Mouse (Mus musculus): ENCODE measurements at regions not wholly inside any gene's neighbourhood (a gene's known extent, or its start where the extent isn't known, plus 50 kb on each side); places are given as distances from the start of the nearest gene placed in this dataset.

GRCm38 (mm10) chr7:95250651-95251050 is 920.4 kb upstream of the Tenm4 start:
- Histone ChIP-seq H3K4me3 (no peak overlapping the region), H3K4me1 (no peaks in the 10 kb centered on the region), H3K27me3 (replicated peaks) (no peaks in the 10 kb centered on the region), H3K36me3 (replicated peaks) (no peaks in the 10 kb centered on the region), H3K27ac (no peak overlapping the region), H3K9me3 (no peaks in the 10 kb centered on the region), H3K9ac (no peak overlapping the region), H3K4me2 (no peak overlapping the region)
- ATAC-seq (replicated peaks) = no peak

GRCm38 (mm10) chr7:95253862-95254545 is 917.0 kb upstream of the Tenm4 start:
- no peak overlapping the region for H3K4me3 ChIP-seq
- no peak overlapping the region for H3K9ac ChIP-seq
- H3K27ac ChIP-seq = no peak overlapping the region
- no peaks in the 10 kb centered on the region for H3K36me3 ChIP-seq (replicated peaks)
- no peaks in the 10 kb centered on the region for H3K27me3 ChIP-seq (replicated peaks)
- no peak for ATAC-seq (replicated peaks)
- H3K9me3 ChIP-seq = no peaks in the 10 kb centered on the region
- no peaks in the 10 kb centered on the region for H3K4me1 ChIP-seq
- H3K4me2 ChIP-seq = no peak overlapping the region
- 88% methylated on average over 5 of the region's 5 CpGs for WGBS

- no peaks in the 10 kb centered on the region for H3K27me3 ChIP-seq (replicated peaks)
- no peaks in the 10 kb centered on the region for H3K36me3 ChIP-seq (replicated peaks)
- H3K4me3 ChIP-seq = no peak overlapping the region
- H3K4me2 ChIP-seq = no peak overlapping the region
- WGBS = 41% methylated on average over 3 of the region's 3 CpGs
- no peaks in the 10 kb centered on the region for H3K9me3 ChIP-seq
- no peaks in the 10 kb centered on the region for H3K4me1 ChIP-seq
- 0 out of 2 replicates have a peak, but pooled peaks have one; percentile 33 for ATAC-seq (replicated peaks)
- H3K27ac ChIP-seq = no peak overlapping the region
- H3K9ac ChIP-seq = no peak overlapping the region
Measured at GRCm38 (mm10) chr7:95254913-95255312, 916.1 kb upstream of the Tenm4 start.

- Histone ChIP-seq H3K36me3 (replicated peaks) (no peaks in the 10 kb centered on the region), H3K9ac (no peak overlapping the region), H3K9me3 (no peaks in the 10 kb centered on the region), H3K4me1 (no peaks in the 10 kb centered on the region), H3K4me2 (no peak overlapping the region), H3K27ac (no peak overlapping the region), H3K27me3 (replicated peaks) (no peaks in the 10 kb centered on the region), H3K4me3 (no peak overlapping the region)
- ATAC-seq (replicated peaks) = no peak
Measured at GRCm38 (mm10) chr7:95255699-95256098, 915.3 kb upstream of the Tenm4 start.

GRCm38 (mm10) chr7:95262942-95263341 is 908.1 kb upstream of the Tenm4 start:
- Histone ChIP-seq H3K36me3 (replicated peaks) (no peaks in the 10 kb centered on the region), H3K27ac (no peak overlapping the region), H3K4me2 (no peak overlapping the region), H3K9ac (no peak overlapping the region), H3K27me3 (replicated peaks) (no peaks in the 10 kb centered on the region), H3K9me3 (no peaks in the 10 kb centered on the region), H3K4me1 (no peaks in the 10 kb centered on the region), H3K4me3 (no peak overlapping the region)
- ATAC-seq (replicated peaks) = no peak
- 87% methylated on average over 3 of the region's 3 CpGs for WGBS

- no peaks in the 10 kb centered on the region for H3K4me1 ChIP-seq
Measured at GRCm38 (mm10) chr7:95277237-95277636, 893.8 kb upstream of the Tenm4 start.

GRCm38 (mm10) chr7:95313667-95314066 is 857.4 kb upstream of the Tenm4 start:
- Histone ChIP-seq H3K4me1 (peaks cover 4% of the 10 kb centered on the region; the same call in 1 of the 2 replicates), H3K9ac (no peak overlapping the region), H3K36me3 (replicated peaks) (no peaks in the 10 kb centered on the region), H3K9me3 (no peaks in the 10 kb centered on the region), H3K27me3 (replicated peaks) (no peaks in the 10 kb centered on the region), H3K27ac (no peak overlapping the region), H3K4me3 (no peak overlapping the region), H3K4me2 (no peak overlapping the region)
- 7% methylated on average over 1 of the region's 1 CpGs for WGBS
- ATAC-seq (replicated peaks) = no peak

More at GRCm38 (mm10) chr7:95277237-95277636, 893.8 kb upstream of the Tenm4 start:
- 89% methylated on average over 1 of the region's 1 CpGs for WGBS
- Histone ChIP-seq H3K9ac (no peak overlapping the region), H3K4me2 (no peak overlapping the region), H3K9me3 (no peaks in the 10 kb centered on the region), H3K27ac (no peak overlapping the region), H3K4me3 (no peak overlapping the region), H3K36me3 (replicated peaks) (no peaks in the 10 kb centered on the region), H3K27me3 (replicated peaks) (no peaks in the 10 kb centered on the region)
- ATAC-seq (replicated peaks) = no peak

- Histone ChIP-seq H3K9me3 (no peaks in the 10 kb centered on the region), H3K4me3 (no peak overlapping the region), H3K9ac (no peak overlapping the region), H3K4me2 (no peak overlapping the region), H3K27me3 (replicated peaks) (no peaks in the 10 kb centered on the region), H3K36me3 (replicated peaks) (no peaks in the 10 kb centered on the region), H3K27ac (no peak overlapping the region), H3K4me1 (no peaks in the 10 kb centered on the region)
- 36% methylated on average over 3 of the region's 3 CpGs for whole genome bisulfite sequencing
- ATAC-seq (replicated peaks) = no peak
Measured at GRCm38 (mm10) chr7:95323084-95323483, 848.0 kb upstream of the Tenm4 start.

- Histone ChIP-seq H3K4me2 (no peak overlapping the region), H3K27me3 (replicated peaks) (no peaks in the 10 kb centered on the region), H3K4me3 (no peak overlapping the region), H3K9ac (no peak overlapping the region), H3K27ac (no peak overlapping the region), H3K36me3 (replicated peaks) (no peaks in the 10 kb centered on the region), H3K9me3 (no peaks in the 10 kb centered on the region), H3K4me1 (no peaks in the 10 kb centered on the region)
- ATAC-seq (replicated peaks) = peak; percentile 76; the same call in 1 of the 2 replicates
- WGBS = 78% methylated on average over 3 of the region's 3 CpGs
Measured at GRCm38 (mm10) chr7:95324939-95325338, 846.1 kb upstream of the Tenm4 start.

- no peak overlapping the region for H3K4me3 ChIP-seq
- no peak overlapping the region for H3K4me2 ChIP-seq
- H3K36me3 ChIP-seq (replicated peaks) = no peaks in the 10 kb centered on the region
- H3K27me3 ChIP-seq (replicated peaks) = no peaks in the 10 kb centered on the region
- H3K27ac ChIP-seq = no peak overlapping the region
- ATAC-seq (replicated peaks) = no peak
- H3K9me3 ChIP-seq = no peaks in the 10 kb centered on the region
- no peaks in the 10 kb centered on the region for H3K4me1 ChIP-seq
- no peak overlapping the region for H3K9ac ChIP-seq
- WGBS = 27% methylated on average over 4 of the region's 4 CpGs
Measured at GRCm38 (mm10) chr7:95332037-95332436, 839.0 kb upstream of the Tenm4 start.

GRCm38 (mm10) chr7:95350185-95350803 is 820.8 kb upstream of the Tenm4 start:
- Histone ChIP-seq H3K27me3 (replicated peaks) (no peaks in the 10 kb centered on the region), H3K9ac (no peak overlapping the region), H3K4me3 (no peak overlapping the region), H3K4me2 (no peak overlapping the region), H3K9me3 (no peaks in the 10 kb centered on the region), H3K36me3 (replicated peaks) (no peaks in the 10 kb centered on the region), H3K4me1 (no peaks in the 10 kb centered on the region; the same call in 1 of the 2 replicates), H3K27ac (no peak overlapping the region)
- peak; percentile 82 for ATAC-seq (replicated peaks)
- 42% methylated on average over 7 of the region's 7 CpGs for WGBS

- no peaks in the 10 kb centered on the region for H3K27me3 ChIP-seq (replicated peaks)
- H3K4me2 ChIP-seq = no peak overlapping the region
- H3K36me3 ChIP-seq (replicated peaks) = no peaks in the 10 kb centered on the region
- H3K27ac ChIP-seq = no peak overlapping the region
- H3K4me1 ChIP-seq = no peaks in the 10 kb centered on the region; the same call in 1 of the 2 replicates
- no peak overlapping the region for H3K4me3 ChIP-seq
- H3K9ac ChIP-seq = no peak overlapping the region
- ATAC-seq (replicated peaks) = peak; percentile 24; the same call in 1 of the 2 replicates
- no peaks in the 10 kb centered on the region for H3K9me3 ChIP-seq
Measured at GRCm38 (mm10) chr7:95350804-95351199, 820.2 kb upstream of the Tenm4 start.

- no peak overlapping the region for H3K27ac ChIP-seq
- no peaks in the 10 kb centered on the region for H3K9me3 ChIP-seq
- H3K36me3 ChIP-seq (replicated peaks) = no peaks in the 10 kb centered on the region
- no peaks in the 10 kb centered on the region; the same call in 1 of the 2 replicates for H3K4me1 ChIP-seq
- H3K9ac ChIP-seq = no peak overlapping the region
- no peaks in the 10 kb centered on the region for H3K27me3 ChIP-seq (replicated peaks)
- no peak overlapping the region for H3K4me2 ChIP-seq
- no peak overlapping the region for H3K4me3 ChIP-seq
- 91% methylated on average over 2 of the region's 2 CpGs for WGBS
- no peak; the same call in 1 of the 2 replicates for ATAC-seq (replicated peaks)
Measured at GRCm38 (mm10) chr7:95351337-95351736, 819.7 kb upstream of the Tenm4 start.

Data from midbrain, embryonic 15.5 days (tissue).